Mouse (Mus musculus) MEL (cell line): Measurements from ENCODE around the gene Dok7. TPM values are rescaled to one million over a fixed set of nuclear protein-coding genes. Genes with fewer than 3 reads are reported as not detected.

Experiments
- DNase-seq: peaks from one replicate; pipeline ENCODE4 v3.0.0; 2011; ENCODE audit warnings: low read depth, low spot score
- H3K27ac ChIP-seq: 2 replicates; pipeline ENCODE4 v1.5.1; 2012; ENCODE audit warnings: low read depth, mild to moderate bottlenecking, control low read depth, low read length, moderate library complexity; ENCODE audit not compliant: control insufficient read depth
- H3K27me3 ChIP-seq, 2 experiments: fragments of 150-350 bp in 1 of 2; sonication (generic) in 1 of 2; 2 replicates each; pipeline ENCODE4 v1.6.1; 2012; ENCODE audit warnings: low read length in 2 of 2, mild to moderate bottlenecking in 2 of 2, improper control_type of control experiment in 1 of 2, moderate library complexity in 1 of 2; ENCODE audit not compliant: insufficient read depth in 2 of 2, control insufficient read depth in 1 of 2
- H3K36me3 ChIP-seq, 2 experiments: 2 replicates each; pipeline ENCODE4 v1.6.1; 2012 to 2014; ENCODE audit warnings: low read length in 2 of 2, improper control_type of control experiment in 1 of 2, inconsistent platforms in 1 of 2, mild to moderate bottlenecking in 1 of 2; ENCODE audit not compliant: insufficient read depth in 2 of 2, control insufficient read depth in 1 of 2
- H3K4me1 ChIP-seq, 2 experiments: fragments of 150-350 bp in 1 of 2; sonication (generic) in 1 of 2; 2 replicates each; pipeline ENCODE4 v1.6.1; 2012; ENCODE audit warnings: low read length in 2 of 2, improper control_type of control experiment in 1 of 2, mild to moderate bottlenecking in 1 of 2; ENCODE audit not compliant: insufficient read depth in 2 of 2, control insufficient read depth in 1 of 2
- H3K4me3 ChIP-seq, 2 experiments: fragments of 150-350 bp in 1 of 2; sonication (generic) in 1 of 2; 2 replicates each; pipeline ENCODE4 v1.5.1; 2012; ENCODE audit warnings: low read depth in 2 of 2, low read length in 2 of 2, mild to moderate bottlenecking in 2 of 2, moderate library complexity in 2 of 2, control low read depth in 1 of 2, improper control_type of control experiment in 1 of 2; ENCODE audit not compliant: control insufficient read depth in 1 of 2, insufficient read depth in 1 of 2
- H3K79me2 ChIP-seq: 2 replicates; pipeline ENCODE4 v1.6.1; 2012; ENCODE audit warnings: mild to moderate bottlenecking, low read length, moderate library complexity; ENCODE audit not compliant: control insufficient read depth, poor library complexity, insufficient read depth
- H3K9ac ChIP-seq: 2 replicates; pipeline ENCODE4 v1.6.1; 2012; ENCODE audit warnings: low read depth, mild to moderate bottlenecking, control low read depth, low read length, moderate library complexity; ENCODE audit not compliant: control insufficient read depth, poor library complexity, severe bottlenecking
- H3K9me3 ChIP-seq: fragments of 150-350 bp; sonication (generic); replicated peaks from 2 replicates; pipeline ENCODE4 v1.6.1; 2012; ENCODE audit warnings: mild to moderate bottlenecking, low read length, improper control_type of control experiment, moderate library complexity; ENCODE audit not compliant: insufficient read depth
- BHLHE40 ChIP-seq: IDR thresholded peaks from 2 replicates; pipeline ENCODE4 v1.6.1; 2012; ENCODE audit warnings: low read depth, mild to moderate bottlenecking, inconsistent platforms, low read length, improper control_type of control experiment, borderline replicate concordance
- CHD2 ChIP-seq: IDR thresholded peaks from 2 replicates; pipeline ENCODE4 v1.6.1; 2011; ENCODE audit warnings: low read length, improper control_type of control experiment
- CTCF ChIP-seq, 3 experiments: IDR thresholded peaks in 2 of 3; conservative IDR thresholded peaks in 1 of 3; 2 replicates each; pipeline ENCODE4 v1.5.1; 2011 to 2012; ENCODE audit warnings: low read length in 3 of 3, low read depth in 2 of 3, mild to moderate bottlenecking in 2 of 3, improper control_type of control experiment in 1 of 3, inconsistent platforms in 1 of 3, mixed read lengths in 1 of 3, moderate library complexity in 1 of 3; ENCODE audit not compliant: control insufficient read depth in 1 of 3, insufficient read depth in 1 of 3, poor library complexity in 1 of 3, severe bottlenecking in 1 of 3
- ELF1 ChIP-seq: IDR thresholded peaks from 2 replicates; pipeline ENCODE4 v1.6.1; 2014; ENCODE audit warnings: low read depth, mild to moderate bottlenecking, inconsistent platforms, low read length, improper control_type of control experiment, moderate library complexity
- EP300 ChIP-seq, 2 experiments: IDR thresholded peaks; 2 replicates each; pipeline ENCODE4 v1.6.1; 2011; ENCODE audit warnings: improper control_type of control experiment in 2 of 2, low read length in 2 of 2, low read depth in 1 of 2, mild to moderate bottlenecking in 1 of 2
- GABPA ChIP-seq: IDR thresholded peaks from 2 replicates; pipeline ENCODE4 v1.6.1; 2012; ENCODE audit warnings: low read depth, mild to moderate bottlenecking, inconsistent platforms, low read length, improper control_type of control experiment, moderate library complexity
- HCFC1 ChIP-seq: IDR thresholded peaks from 2 replicates; pipeline ENCODE4 v1.6.1; 2012; ENCODE audit warnings: low read depth, mild to moderate bottlenecking, inconsistent platforms, low read length, improper control_type of control experiment, moderate library complexity
- JUND ChIP-seq: IDR thresholded peaks from 2 replicates; pipeline ENCODE4 v1.6.1; 2011; ENCODE audit warnings: low read depth, mild to moderate bottlenecking, improper control_type of control experiment, low read length
- KAT2A ChIP-seq: conservative IDR thresholded peaks from 2 replicates; pipeline ENCODE4 v1.6.1; 2012; ENCODE audit warnings: low read depth, low read length, improper control_type of control experiment, inconsistent platforms
- MXI1 ChIP-seq: IDR thresholded peaks from 2 replicates; pipeline ENCODE4 v1.6.1; 2011; ENCODE audit warnings: mild to moderate bottlenecking, low read depth, low read length, improper control_type of control experiment
- MYB ChIP-seq: IDR thresholded peaks from 2 replicates; pipeline ENCODE4 v1.6.1; 2011; ENCODE audit warnings: mild to moderate bottlenecking, low read depth, low read length, improper control_type of control experiment
- NRF1 ChIP-seq: IDR thresholded peaks from 2 replicates; pipeline ENCODE4 v1.6.1; 2014; ENCODE audit warnings: low read depth, mild to moderate bottlenecking, inconsistent platforms, low read length, improper control_type of control experiment, moderate library complexity; ENCODE audit not compliant: poor library complexity, insufficient read depth, severe bottlenecking
- POLR2A ChIP-seq, 2 experiments: IDR thresholded peaks; 2 replicates each; pipeline ENCODE4 v1.6.1; 2011 to 2012; ENCODE audit warnings: low read length in 2 of 2, mild to moderate bottlenecking in 2 of 2, control low read depth in 1 of 2, improper control_type of control experiment in 1 of 2, low read depth in 1 of 2, moderate library complexity in 1 of 2; ENCODE audit not compliant: control insufficient read depth in 1 of 2, insufficient read depth in 1 of 2, poor library complexity in 1 of 2
- POLR2AphosphoS2 ChIP-seq: IDR thresholded peaks from 2 replicates; pipeline ENCODE4 v1.6.1; 2011; ENCODE audit warnings: low read length, improper control_type of control experiment
- POLR2AphosphoS5 ChIP-seq: IDR thresholded peaks from 2 replicates; pipeline ENCODE4 v1.6.1; 2012; ENCODE audit warnings: low read depth, borderline replicate concordance, mild to moderate bottlenecking, inconsistent platforms, low read length, moderate library complexity, mixed read lengths
- RAD21 ChIP-seq: IDR thresholded peaks from 2 replicates; pipeline ENCODE4 v1.6.1; 2011; ENCODE audit warnings: mild to moderate bottlenecking, low read depth, low read length, improper control_type of control experiment
- RCOR1 ChIP-seq: IDR thresholded peaks from 2 replicates; pipeline ENCODE4 v1.6.1; 2012; ENCODE audit warnings: low read depth, mild to moderate bottlenecking, inconsistent platforms, low read length, improper control_type of control experiment
- SMC3 ChIP-seq: IDR thresholded peaks from 2 replicates; pipeline ENCODE4 v1.6.1; 2011; ENCODE audit warnings: low read depth, low read length, improper control_type of control experiment
- TAL1 ChIP-seq: IDR thresholded peaks from 2 replicates; pipeline ENCODE4 v1.6.1; 2012; ENCODE audit warnings: mild to moderate bottlenecking, inconsistent platforms, low read length, moderate library complexity, mixed read lengths
- TBP ChIP-seq: IDR thresholded peaks from 2 replicates; pipeline ENCODE4 v1.8.0; 2011; ENCODE audit warnings: low read depth, low read length, improper control_type of control experiment
- UBTF ChIP-seq: IDR thresholded peaks from 2 replicates; pipeline ENCODE4 v1.6.1; 2012; ENCODE audit warnings: low read depth, mild to moderate bottlenecking, inconsistent platforms, low read length, improper control_type of control experiment, moderate library complexity, borderline replicate concordance; ENCODE audit not compliant: insufficient read depth
- USF1 ChIP-seq: IDR thresholded peaks from 2 replicates; pipeline ENCODE4 v1.6.1; 2014; ENCODE audit warnings: low read depth, mild to moderate bottlenecking, inconsistent platforms, low read length, improper control_type of control experiment, moderate library complexity
- ZC3H11A ChIP-seq: IDR thresholded peaks from 2 replicates; pipeline ENCODE4 v1.6.1; 2012; ENCODE audit warnings: low read depth, mild to moderate bottlenecking, inconsistent platforms, low read length, improper control_type of control experiment
- ZMIZ1 ChIP-seq: IDR thresholded peaks from 2 replicates; pipeline ENCODE4 v1.6.1; 2012; ENCODE audit warnings: low read depth, mild to moderate bottlenecking, inconsistent platforms, low read length, improper control_type of control experiment, moderate library complexity
- polyA plus RNA-seq, 2 experiments: library from polyadenylated mRNA; stranded (reverse) in 1 of 2; unstranded in 1 of 2; fragments of >175 nt in 1 of 2; fragments of >200 nt in 1 of 2; gene quantifications; 2 replicates each; pipeline versions ENCODE4 v1.2.1 to v1.2.4; 2012; ENCODE audit warnings: low replicate concordance in 2 of 2, low read depth in 1 of 2; ENCODE audit not compliant: insufficient read length in 2 of 2, insufficient read depth in 1 of 2, missing spikeins in 1 of 2
- total RNA-seq: library from RNA; depleted of rRNA; stranded (reverse); fragments of 300-350 nt; gene quantifications from 2 replicates; pipeline ENCODE4 v1.2.3, GENCODE M21; 2012

Gene Dok7
- total and polyA plus RNA-seq, 3 experiments: 0.08 to 0.21 TPM; not detected in 1

- no peak for DNase-seq
Measured at GRCm38 (mm10) chr5:35070314-35070713, 13.7 kb downstream of the Dok7 start.

GRCm38 (mm10) chr5:35070953-35071352, 14.4 kb downstream of the Dok7 start:
- TF ChIP-seq UBTF (no peak), MYB (no peak), KAT2A (no peak), JUND (no peak), POLR2AphosphoS2 (no peak), SMC3 (no peak)
- Histone ChIP-seq H3K27ac (no peak overlapping the region), H3K27me3 (peaks cover 0 to 1% of the 10 kb centered on the region in 2 experiments; a peak in 2 of 4 replicates), H3K4me3 (no peak overlapping the region), H3K4me1 (no peaks in the 10 kb centered on the region), H3K9me3 (no peaks in the 10 kb centered on the region), H3K79me2 (no peaks in the 10 kb centered on the region), H3K36me3 (no peaks in the 10 kb centered on the region), H3K9ac (no peak overlapping the region)
- DNase-seq: no peak

More at GRCm38 (mm10) chr5:35070314-35070713, 13.7 kb downstream of the Dok7 start:
- Histone ChIP-seq H3K4me3 (no peak overlapping the region), H3K36me3 (no peaks in the 10 kb centered on the region), H3K79me2 (no peaks in the 10 kb centered on the region), H3K27ac (no peak overlapping the region), H3K9ac (no peak overlapping the region), H3K4me1 (no peaks in the 10 kb centered on the region), H3K27me3 (peaks cover 0 to 1% of the 10 kb centered on the region in 2 experiments; a peak in 2 of 4 replicates), H3K9me3 (no peaks in the 10 kb centered on the region)
- TF ChIP-seq ZMIZ1 (no peak), USF1 (no peak), GABPA (no peak), UBTF (no peak), POLR2AphosphoS5 (no peak)

GRCm38 (mm10) chr5:35071855-35072254, 15.3 kb downstream of the Dok7 start:
- TF ChIP-seq RCOR1 (no peak), GABPA (no peak), HCFC1 (no peak), KAT2A (no peak), UBTF (no peak), EP300 (IDR thresholded peaks at IDR 0.05; ENCODE audit: low read depth in 1 of 2, low read length in 2 of 2) (no peak), CHD2 (no peak), MXI1 (no peak), RAD21 (no peak), TBP (no peak), POLR2A (IDR thresholded peaks at IDR 0.05; ENCODE audit: control insufficient read depth in 1 of 2, insufficient read depth in 1 of 2, low read depth in 1 of 2, low read length in 2 of 2, poor library complexity in 1 of 2) (no peak), NRF1 (no peak), ZC3H11A (no peak), ELF1 (no peak), CTCF (IDR thresholded peaks at IDR 0.05 in 2 of 3, conservative IDR thresholded peaks at IDR 0.05 in 1 of 3; ENCODE audit: control insufficient read depth in 1 of 3, insufficient read depth in 1 of 3, low read depth in 2 of 3, low read length in 3 of 3, poor library complexity in 1 of 3, severe bottlenecking in 1 of 3) (no peak), SMC3 (no peak), BHLHE40 (no peak), MYB (no peak), TAL1 (no peak)
- Histone ChIP-seq H3K9ac (no peak overlapping the region), H3K4me3 (no peak overlapping the region), H3K27me3 (peaks cover 0 to 1% of the 10 kb centered on the region in 2 experiments; a peak in 2 of 4 replicates), H3K36me3 (no peaks in the 10 kb centered on the region), H3K9me3 (no peaks in the 10 kb centered on the region), H3K27ac (no peak overlapping the region), H3K79me2 (no peaks in the 10 kb centered on the region), H3K4me1 (no peaks in the 10 kb centered on the region)
- DNase-seq: no peak
